Mouse (Mus musculus) neural tube, embryonic 13.5 days (tissue): ENCODE measurements around the gene Yjefn3. TPM values are rescaled to one million over a fixed set of nuclear protein-coding genes. Genes with fewer than 3 reads are reported as not detected.
A peak's percentile ranks its signal among the peaks of the same experiment; 100 is the strongest.

Experiments used
- ATAC-seq: fragments of 200-750 bp; cut with Nextera tagmentation; 2 replicates; pipeline ENCODE4 v1.8.0; 2017; ENCODE audit warnings: low read depth, mild to moderate bottlenecking, moderate TSS enrichment, moderate library complexity
- H3K27ac ChIP-seq: fragments of 300-500 bp; sonication (generic); replicated peaks from 2 replicates; pipeline ENCODE4 v1.5.1; 2015; ENCODE audit warnings: moderate library complexity, mild to moderate bottlenecking, inconsistent platforms
- H3K27me3 ChIP-seq: fragments of 300-500 bp; sonication (generic); 2 replicates; pipeline ENCODE4 v1.6.1; 2015; ENCODE audit warnings: mild to moderate bottlenecking, inconsistent platforms
- H3K36me3 ChIP-seq: fragments of 300-500 bp; sonication (generic); 2 replicates; pipeline ENCODE4 v1.6.1; 2015; ENCODE audit warnings: mild to moderate bottlenecking, inconsistent platforms
- H3K4me1 ChIP-seq: fragments of 300-500 bp; sonication (generic); replicated peaks from 2 replicates; pipeline ENCODE4 v1.6.1; 2015; ENCODE audit warnings: inconsistent platforms
- H3K4me2 ChIP-seq: fragments of 300-500 bp; sonication (generic); 2 replicates; pipeline ENCODE4 v1.6.1; 2015; ENCODE audit warnings: inconsistent platforms, mild to moderate bottlenecking, moderate library complexity
- H3K4me3 ChIP-seq: fragments of 300-500 bp; sonication (generic); 2 replicates; pipeline ENCODE4 v1.5.1; 2015; ENCODE audit warnings: mild to moderate bottlenecking, inconsistent platforms
- H3K9ac ChIP-seq: fragments of 300-500 bp; sonication (generic); 2 replicates; pipeline ENCODE4 v1.6.1; 2015; ENCODE audit warnings: moderate library complexity, mild to moderate bottlenecking, inconsistent platforms
- H3K9me3 ChIP-seq: fragments of 300-500 bp; sonication (generic); 2 replicates; pipeline ENCODE4 v1.6.1; 2016; ENCODE audit warnings: inconsistent platforms
- WGBS: fragments of 180-500 bp; shearing (Covaris S2); methylation state at CpG from one replicate; pipeline ENCODE4 v1.1.7; 2015; 5-methylcytosine and 5-hydroxymethylcytosine counted together
- polyA plus RNA-seq: library from polyadenylated mRNA; unstranded; fragments of >200 nt; fragmentation: Nextera tagmentation; extraction: Ambion mirVana; gene quantifications from 2 replicates; pipeline ENCODE4 v1.2.1, GENCODE M21; 2015

Yjefn3 gene
- polyA plus RNA-seq, 1 experiment from 2014 or later = 12.1 TPM

GRCm38 (mm10) chr8:69888244-69888866, 14.2 kb downstream of the Yjefn3 start:
- peak overlapping the region; percentile 24 for H3K4me3 ChIP-seq
- H3K9ac ChIP-seq = peak overlapping the region; percentile 10; the same call in 1 of the 2 replicates

DNA sequence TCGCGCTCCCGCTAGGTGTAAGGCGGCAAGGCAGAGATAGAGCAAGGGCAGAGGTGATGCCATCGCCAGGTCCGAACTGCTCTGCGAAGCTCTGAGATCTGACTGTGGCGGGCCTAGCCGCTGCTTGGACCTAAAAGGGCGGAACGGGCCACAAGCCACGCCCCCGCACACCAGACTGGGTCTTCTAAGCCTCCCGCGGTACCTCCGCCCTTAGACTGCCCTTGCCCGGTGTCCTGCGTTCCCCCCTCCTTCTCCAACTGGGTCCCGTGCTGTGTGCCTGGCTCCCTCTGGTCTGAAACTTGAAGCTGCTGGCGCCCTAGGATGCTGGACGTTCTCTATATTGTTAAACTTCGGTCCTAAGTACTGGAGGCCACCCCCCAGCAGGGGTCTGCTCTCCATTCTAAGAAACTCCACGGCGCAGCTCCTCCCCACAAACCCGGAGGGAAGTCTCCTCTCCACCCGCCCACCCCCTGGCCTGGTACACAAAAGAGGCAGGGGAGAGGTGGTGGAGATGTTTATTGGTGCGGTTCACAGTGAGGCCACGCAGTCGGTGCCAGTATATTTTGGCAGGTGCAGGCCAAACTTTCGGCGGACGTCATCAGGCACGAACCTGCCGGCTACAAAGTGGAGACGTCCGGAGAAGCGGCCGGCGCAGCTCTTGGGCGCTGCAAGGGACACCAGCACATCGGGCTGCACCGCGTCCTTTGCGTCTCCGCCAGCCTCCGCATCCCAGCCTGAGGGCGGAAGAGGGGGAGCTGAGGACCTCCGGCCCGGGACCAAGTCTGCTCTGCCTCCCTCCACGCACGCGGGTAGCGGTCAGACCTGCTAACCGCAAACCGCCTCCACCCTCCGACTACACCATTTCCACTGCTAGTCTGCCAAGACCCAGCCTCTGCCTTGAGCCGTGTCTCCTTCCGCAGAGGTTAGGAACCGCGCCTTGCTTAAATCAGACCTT, 14.9 kb downstream of the Yjefn3 start, which contains the start of gene Cilp2:
TSS of gene Cilp2 (minus strand) at position 399 of the 955 bp plus-strand sequence.
- H3K27ac ChIP-seq = no peak within 1 kb of the TSS
- H3K4me3 ChIP-seq = peak within 1 kb of the TSS; percentile 24
- no peak for ATAC-seq
- H3K9ac ChIP-seq = peak within 1 kb of the TSS; percentile 17; the same call in 1 of the 2 replicates
- peaks cover 56% of the 10 kb centered on the region for H3K4me1 ChIP-seq
- peak within 1 kb of the TSS; percentile 47 for H3K4me2 ChIP-seq
- no peaks in the 10 kb centered on the region for H3K9me3 ChIP-seq
- peaks cover 83% of the 10 kb centered on the region for H3K27me3 ChIP-seq
- 0 out of 2 replicates have a peak, but pooled peaks cover 5% of the 10 kb centered on the region for H3K36me3 ChIP-seq
- under 1% methylated on average over 60 of the region's 60 CpGs for WGBS

More at GRCm38 (mm10) chr8:69888244-69888866, 14.2 kb downstream of the Yjefn3 start:
- H3K27me3 ChIP-seq = peaks cover 75% of the 10 kb centered on the region
- no peaks in the 10 kb centered on the region for H3K9me3 ChIP-seq
- peaks cover 51% of the 10 kb centered on the region for H3K4me1 ChIP-seq
- peak overlapping the region; percentile 47 for H3K4me2 ChIP-seq
- WGBS = 8% methylated on average over 24 of the region's 24 CpGs
- no peak overlapping the region for H3K27ac ChIP-seq
- H3K36me3 ChIP-seq = peaks cover 10% of the 10 kb centered on the region
- 0 out of 2 replicates have a peak, but pooled peaks have one; percentile 10 for ATAC-seq

GRCm38 (mm10) chr8:69884141-69884540, 18.4 kb downstream of the Yjefn3 start:
- peaks cover 67% of the 10 kb centered on the region for H3K4me1 ChIP-seq
- 54% methylated on average over 13 of the region's 13 CpGs for WGBS

DNA sequence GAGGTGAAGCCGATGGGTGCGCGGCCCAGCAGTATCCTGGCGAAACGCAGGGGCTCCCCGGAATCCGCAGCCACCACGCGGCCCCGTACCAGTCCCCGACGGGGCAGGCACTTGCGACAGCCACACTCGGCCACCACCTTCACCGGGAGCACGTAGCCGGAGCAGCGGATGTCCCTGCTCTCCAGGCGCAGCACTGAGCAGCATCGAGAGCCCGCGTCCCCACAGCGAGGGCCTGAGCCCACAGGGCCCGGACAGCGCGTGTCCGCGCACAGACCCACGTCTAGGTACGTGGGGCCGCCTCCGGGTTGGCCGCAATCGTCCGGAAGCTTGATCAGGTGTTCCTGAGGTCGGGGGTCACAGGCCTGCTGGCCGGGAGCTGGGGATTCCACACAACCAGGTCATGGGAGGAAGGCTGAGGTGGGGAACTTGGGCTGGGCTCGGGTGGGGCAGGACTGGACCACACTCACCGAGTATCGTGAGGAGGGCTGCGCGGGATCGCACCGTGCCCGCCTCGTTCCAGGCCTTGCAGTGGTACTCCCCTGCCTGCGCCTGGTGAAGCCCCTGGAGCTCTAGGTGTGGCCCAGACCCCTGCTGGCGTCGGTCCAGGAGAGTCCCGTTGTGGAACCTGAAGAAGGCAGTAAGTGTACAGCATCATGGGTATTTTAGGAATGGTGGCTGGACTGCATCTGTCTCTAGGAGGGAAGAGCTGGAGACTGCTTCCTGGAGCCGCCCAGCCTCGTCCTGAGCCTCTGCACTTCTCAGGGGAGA, 19.5 kb downstream of the Yjefn3 start:
- Histone ChIP-seq H3K9me3 (no peaks in the 10 kb centered on the region), H3K4me2 (peak overlapping the region; percentile 56), H3K9ac (0 out of 2 replicates have a peak overlapping the region, but pooled peaks have one; percentile 52), H3K4me3 (peak overlapping the region; percentile 44), H3K4me1 (peaks cover 56% of the 10 kb centered on the region), H3K36me3 (no peaks in the 10 kb centered on the region), H3K27me3 (peaks cover 99% of the 10 kb centered on the region), H3K27ac (no peak overlapping the region)
- no peak for ATAC-seq
- 13% methylated on average over 52 of the region's 52 CpGs for WGBS

More at GRCm38 (mm10) chr8:69884141-69884540, 18.4 kb downstream of the Yjefn3 start:
- peaks cover 100% of the 10 kb centered on the region for H3K27me3 ChIP-seq
- ATAC-seq = no peak
- H3K9me3 ChIP-seq = no peaks in the 10 kb centered on the region
- H3K4me2 ChIP-seq = no peak overlapping the region
- no peaks in the 10 kb centered on the region for H3K36me3 ChIP-seq
- no peak overlapping the region for H3K27ac ChIP-seq
- H3K4me3 ChIP-seq = no peak overlapping the region
- no peak overlapping the region for H3K9ac ChIP-seq

- peak overlapping the region; percentile 56 for H3K4me2 ChIP-seq
- peak overlapping the region; percentile 44 for H3K4me3 ChIP-seq
- no peaks in the 10 kb centered on the region for H3K36me3 ChIP-seq
- ATAC-seq = peak; percentile 65
- H3K9me3 ChIP-seq = no peaks in the 10 kb centered on the region
- H3K4me1 ChIP-seq = peaks cover 48% of the 10 kb centered on the region
- H3K27me3 ChIP-seq = peaks cover 94% of the 10 kb centered on the region
- peak overlapping the region; percentile 56 for H3K9ac ChIP-seq
- 4% methylated on average over 100 of the region's 103 CpGs for WGBS
- no peak overlapping the region for H3K27ac ChIP-seq
Measured at GRCm38 (mm10) chr8:69882021-69882756, 20.3 kb downstream of the Yjefn3 start.

DNA sequence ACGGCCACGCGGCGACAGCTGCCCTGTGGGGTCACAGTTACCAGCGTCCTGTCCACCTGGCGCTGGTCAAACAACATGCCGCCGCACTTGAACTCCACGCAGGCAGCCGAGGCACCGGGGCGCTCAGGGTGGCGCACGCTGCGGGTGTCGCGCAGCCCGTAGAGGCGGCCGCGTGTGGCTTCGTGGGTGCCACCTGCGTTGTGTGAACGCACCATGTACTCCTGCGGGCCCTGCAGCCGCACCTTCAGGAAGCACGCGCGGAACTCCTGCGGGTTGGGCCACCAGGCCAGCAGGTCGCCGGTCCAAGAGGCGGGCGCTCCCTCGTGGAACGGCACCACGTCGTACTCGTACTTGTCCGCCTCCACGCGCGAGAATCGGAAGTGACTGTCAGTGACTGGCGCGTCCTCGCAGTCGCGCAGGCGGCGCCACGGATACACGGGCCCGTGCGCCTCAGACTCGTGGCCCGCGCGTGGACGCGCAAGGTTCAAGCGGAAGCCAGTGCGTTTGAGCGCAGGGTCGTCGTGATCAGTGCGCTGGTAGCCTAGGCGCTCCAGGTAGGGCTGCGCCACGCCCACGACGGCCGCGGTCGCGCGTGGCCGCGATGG, 21.1 kb downstream of the Yjefn3 start:
- peak overlapping the region; percentile 56 for H3K9ac ChIP-seq
- H3K27me3 ChIP-seq = peaks cover 91% of the 10 kb centered on the region
- ATAC-seq = peak; percentile 1; the same call in 1 of the 2 replicates
- H3K36me3 ChIP-seq = no peaks in the 10 kb centered on the region
- H3K4me2 ChIP-seq = peak overlapping the region; percentile 56
- H3K4me1 ChIP-seq = peaks cover 41% of the 10 kb centered on the region
- WGBS = 21% methylated on average over 79 of the region's 79 CpGs
- H3K4me3 ChIP-seq = peak overlapping the region; percentile 44
- H3K27ac ChIP-seq = no peak overlapping the region
- no peaks in the 10 kb centered on the region for H3K9me3 ChIP-seq

- 8% methylated on average over 37 of the region's 37 CpGs for WGBS
- Histone ChIP-seq H3K27ac (no peak overlapping the region), H3K4me1 (peaks cover 36% of the 10 kb centered on the region), H3K36me3 (no peaks in the 10 kb centered on the region), H3K27me3 (peaks cover 90% of the 10 kb centered on the region), H3K9ac (no peak overlapping the region), H3K4me2 (peak overlapping the region; percentile 56), H3K4me3 (peak overlapping the region; percentile 44), H3K9me3 (no peaks in the 10 kb centered on the region)
- ATAC-seq = no peak
Measured at GRCm38 (mm10) chr8:69880841-69881240, 21.7 kb downstream of the Yjefn3 start.

DNA sequence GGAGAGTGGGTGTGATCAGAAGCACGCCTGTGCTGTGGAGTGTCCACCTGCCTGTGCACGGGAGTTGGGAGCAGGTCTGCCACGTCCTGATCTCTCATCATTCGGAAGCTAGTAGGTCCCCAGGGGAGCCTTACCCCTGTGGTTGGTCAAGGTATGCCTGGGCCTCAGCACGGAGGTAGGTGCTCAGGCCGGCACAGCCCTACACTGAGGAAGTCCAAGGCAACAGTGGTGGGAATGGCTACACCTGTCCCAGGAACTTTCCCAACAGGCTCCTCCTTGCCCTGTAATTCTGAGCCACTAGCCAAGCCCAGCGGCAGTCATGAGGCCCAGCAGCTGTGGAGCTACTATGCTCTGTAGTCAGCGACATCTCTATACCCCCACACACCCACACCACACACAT, 22.8 kb downstream of the Yjefn3 start:
- 55% methylated on average over 8 of the region's 8 CpGs for WGBS
- H3K36me3 ChIP-seq = no peaks in the 10 kb centered on the region
- H3K27ac ChIP-seq = no peak overlapping the region
- no peak for ATAC-seq
- peaks cover 79% of the 10 kb centered on the region for H3K27me3 ChIP-seq
- no peak overlapping the region for H3K9ac ChIP-seq
- no peak overlapping the region for H3K4me3 ChIP-seq
- peaks cover 29% of the 10 kb centered on the region for H3K4me1 ChIP-seq
- no peak overlapping the region for H3K4me2 ChIP-seq
- no peaks in the 10 kb centered on the region for H3K9me3 ChIP-seq

DNA sequence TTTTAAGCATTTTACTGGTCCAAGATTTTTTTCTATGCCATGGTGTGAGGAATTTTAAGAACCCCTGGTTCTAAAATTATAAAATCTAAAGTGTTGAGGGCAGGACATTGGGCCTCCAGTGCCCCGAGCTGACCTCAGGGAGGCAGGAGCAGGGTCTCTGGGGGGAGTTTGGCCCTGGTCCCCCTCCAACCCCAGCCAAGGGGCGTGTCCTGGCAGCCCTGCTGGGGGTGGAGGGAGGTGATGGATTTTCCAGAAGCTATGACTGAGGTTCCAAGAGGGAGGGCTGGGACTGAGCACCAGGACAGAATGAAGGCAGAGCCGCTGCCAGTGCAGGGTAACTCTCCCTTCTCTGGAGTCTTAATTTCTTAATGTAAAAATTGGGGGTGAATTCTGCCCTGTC, 24.5 kb downstream of the Yjefn3 start:
- H3K9ac ChIP-seq = no peak overlapping the region
- H3K4me3 ChIP-seq = no peak overlapping the region
- peaks cover 62% of the 10 kb centered on the region for H3K27me3 ChIP-seq
- H3K9me3 ChIP-seq = no peaks in the 10 kb centered on the region
- WGBS = 69% methylated on average over 3 of the region's 3 CpGs
- H3K4me1 ChIP-seq = peaks cover 29% of the 10 kb centered on the region
- ATAC-seq = no peak
- no peak overlapping the region for H3K27ac ChIP-seq
- H3K36me3 ChIP-seq = no peaks in the 10 kb centered on the region
- no peak overlapping the region for H3K4me2 ChIP-seq

GRCm38 (mm10) chr8:69877396-69877795, 25.1 kb downstream of the Yjefn3 start:
- no peak overlapping the region for H3K4me2 ChIP-seq
- peaks cover 23% of the 10 kb centered on the region for H3K4me1 ChIP-seq
- WGBS = 87% methylated on average over 4 of the region's 4 CpGs
- no peak overlapping the region for H3K4me3 ChIP-seq
- no peaks in the 10 kb centered on the region for H3K9me3 ChIP-seq
- H3K27me3 ChIP-seq = peaks cover 56% of the 10 kb centered on the region
- no peak overlapping the region for H3K27ac ChIP-seq
- H3K9ac ChIP-seq = no peak overlapping the region
- no peak for ATAC-seq
- H3K36me3 ChIP-seq = 0 out of 2 replicates have a peak, but pooled peaks cover 5% of the 10 kb centered on the region
